Mouse (Mus musculus) adrenal gland, postnatal 14 days (tissue): ENCODE results near the gene Rhbdf2. TPM values are rescaled to one million over a fixed set of nuclear protein-coding genes. Genes with fewer than 3 reads are reported as not detected.

Source experiments
- DNase-seq: peaks from one replicate; pipeline ENCODE4 v3.0.0; 2021; ENCODE audit warnings: mixed read lengths
- total RNA-seq: library from RNA; stranded (reverse); gene quantifications from 2 replicates; pipeline ENCODE4 v1.2.3, GENCODE M21; 2021

Gene Rhbdf2
- total RNA-seq, 1 experiment from 2014 or later: 11.2 TPM

DNA sequence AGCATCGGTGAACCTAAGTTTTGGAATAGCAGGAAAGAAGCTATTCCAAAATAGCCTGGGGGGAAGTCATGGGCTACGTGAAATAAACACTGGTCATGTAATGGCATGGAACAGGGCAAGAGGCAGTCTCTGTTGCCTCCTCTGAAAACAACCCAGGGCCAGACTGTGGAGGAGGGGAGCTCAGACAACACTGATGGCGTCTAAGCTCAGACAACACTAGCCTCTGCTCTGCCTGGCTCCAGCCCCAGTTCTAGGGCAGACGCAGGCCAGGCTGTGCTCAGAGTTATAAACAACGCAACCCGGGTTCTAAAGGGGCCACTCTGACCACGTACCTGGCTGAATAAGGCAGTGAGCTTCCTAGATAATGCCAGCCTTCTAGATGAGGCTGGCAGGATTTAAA lies 76.1 kb downstream of the Rhbdf2 start:
- peak; percentile 46 for DNase-seq

GRCm38 (mm10) chr11:116549273-116550038 lies 77.4 kb downstream of the Rhbdf2 start:
- DNase-seq: no peak

- no peak for DNase-seq
Observed at GRCm38 (mm10) chr11:116548780-116549179, 78.0 kb downstream of the Rhbdf2 start.

Other genes with a start within 250 kb of the Rhbdf2 start
- 8.6 and 10.1 TPM in 2 replicates for gene Rnf157, start 214.0 kb downstream of the Rhbdf2 start, total RNA-seq
- gene Ubald2, start 192.9 kb downstream of the Rhbdf2 start, total RNA-seq: 36.4 and 38.8 TPM in 2 replicates
- not detected in 2 replicates for gene Qrich2, start 160.8 kb downstream of the Rhbdf2 start, total RNA-seq
- 81.1 and 81.8 TPM in 2 replicates for gene Prpsap1, start 132.8 kb downstream of the Rhbdf2 start, total RNA-seq
- 2.3 and 3.5 TPM in 2 replicates for gene Sphk1, start 96.1 kb downstream of the Rhbdf2 start, total RNA-seq
- 32.0 and 38.5 TPM in 2 replicates for gene Ube2o, start 45.6 kb downstream of the Rhbdf2 start, total RNA-seq
- gene Aanat, start 40.6 kb downstream of the Rhbdf2 start, total RNA-seq: not detected in 2 replicates
- 5.3 and 6.1 TPM in 2 replicates for gene Prcd, start 26.5 kb upstream of the Rhbdf2 start, total RNA-seq
- 30.9 and 35.0 TPM in 2 replicates for gene Cygb, start 27.3 kb upstream of the Rhbdf2 start, total RNA-seq
- gene St6galnac1, start 148.5 kb upstream of the Rhbdf2 start, total RNA-seq: not detected in 2 replicates
- 28.6 and 32.8 TPM in 2 replicates for gene Mxra7, start 201.0 kb upstream of the Rhbdf2 start, total RNA-seq
- 31.1 and 34.4 TPM in 2 replicates for gene Mettl23, start 216.3 kb upstream of the Rhbdf2 start, total RNA-seq
- 40.2 and 40.7 TPM in 2 replicates for gene Jmjd6, start 216.4 kb upstream of the Rhbdf2 start, total RNA-seq
- 29.1 and 32.6 TPM in 2 replicates for gene Mfsd11, start 225.4 kb upstream of the Rhbdf2 start, total RNA-seq
- gene Srsf2, start 226.1 kb upstream of the Rhbdf2 start, total RNA-seq: 244 and 250 TPM in 2 replicates